Mouse (Mus musculus): Measurements from ENCODE around the gene Rbm33. TPM values are rescaled to one million over a fixed set of nuclear protein-coding genes. Genes with fewer than 3 reads are reported as not detected.

Gene Rbm33
- polyA plus RNA-seq, 1 experiment from 2014 or later, result 25.3 TPM

GRCm38 (mm10) chr5:28299346-28299745, 17.6 kb upstream of the Rbm33 start:
- 83% methylated on average over 6 of the region's 6 CpGs for WGBS
- ATAC-seq (ENCODE audit: low FRiP score, low read depth), result no peak

GRCm38 (mm10) chr5:28302671-28303070, 14.2 kb upstream of the Rbm33 start:
- no peaks in the 10 kb centered on the region for H3K36me3 ChIP-seq
- ATAC-seq (ENCODE audit: low FRiP score, low read depth), result no peak
- H3K4me3 ChIP-seq, result no peak overlapping the region
- H3K9ac ChIP-seq (replicated peaks), result no peak overlapping the region
- no peaks in the 10 kb centered on the region for H3K9me3 ChIP-seq
- H3K4me2 ChIP-seq (replicated peaks), result no peak overlapping the region
- WGBS, result 81% methylated on average over 1 of the region's 1 CpGs
- H3K4me1 ChIP-seq, result no peaks in the 10 kb centered on the region
- H3K27ac ChIP-seq (replicated peaks), result no peak overlapping the region
- no peaks in the 10 kb centered on the region; the same call in 1 of the 2 replicates for H3K27me3 ChIP-seq

More at GRCm38 (mm10) chr5:28299346-28299745, 17.6 kb upstream of the Rbm33 start:
- Histone ChIP-seq H3K27ac (replicated peaks) (no peak overlapping the region), H3K9ac (replicated peaks) (no peak overlapping the region), H3K4me1 (no peaks in the 10 kb centered on the region), H3K4me2 (replicated peaks) (no peak overlapping the region), H3K9me3 (no peaks in the 10 kb centered on the region), H3K27me3 (no peaks in the 10 kb centered on the region), H3K4me3 (no peak overlapping the region), H3K36me3 (no peaks in the 10 kb centered on the region)

GRCm38 (mm10) chr5:28304551-28304950, 12.4 kb upstream of the Rbm33 start:
- Histone ChIP-seq H3K36me3 (no peaks in the 10 kb centered on the region), H3K9me3 (no peaks in the 10 kb centered on the region), H3K4me1 (no peaks in the 10 kb centered on the region), H3K4me2 (replicated peaks) (no peak overlapping the region), H3K27ac (replicated peaks) (no peak overlapping the region), H3K9ac (replicated peaks) (no peak overlapping the region), H3K27me3 (no peaks in the 10 kb centered on the region; the same call in 1 of the 2 replicates), H3K4me3 (no peak overlapping the region)
- no peak for ATAC-seq (ENCODE audit: low FRiP score, low read depth)

- no peak overlapping the region for H3K27ac ChIP-seq (replicated peaks)
- WGBS, result 83% methylated on average over 8 of the region's 8 CpGs
- no peak overlapping the region for H3K9ac ChIP-seq (replicated peaks)
- no peak for ATAC-seq (ENCODE audit: low FRiP score, low read depth)
- H3K36me3 ChIP-seq, result no peaks in the 10 kb centered on the region
- H3K4me3 ChIP-seq, result no peak overlapping the region
- peaks cover 18% of the 10 kb centered on the region for H3K4me1 ChIP-seq
- H3K27me3 ChIP-seq, result no peaks in the 10 kb centered on the region
- no peaks in the 10 kb centered on the region for H3K9me3 ChIP-seq
- no peak overlapping the region for H3K4me2 ChIP-seq (replicated peaks)
Observed at GRCm38 (mm10) chr5:28315526-28315925, 1.4 kb upstream of the Rbm33 start.

GRCm38 (mm10) chr5:28316151-28316721, 685 bp upstream of the Rbm33 start:
- Histone ChIP-seq H3K4me3 (peak overlapping the region; percentile 99), H3K27ac (replicated peaks) (peak overlapping the region; percentile 100), H3K4me2 (replicated peaks) (peak overlapping the region; percentile 66), H3K36me3 (no peaks in the 10 kb centered on the region), H3K9me3 (no peaks in the 10 kb centered on the region), H3K4me1 (peaks cover 21% of the 10 kb centered on the region), H3K9ac (replicated peaks) (peak overlapping the region; percentile 100), H3K27me3 (no peaks in the 10 kb centered on the region)
- ATAC-seq (ENCODE audit: low FRiP score, low read depth), result no peak
- WGBS, result under 1% methylated on average over 14 of the region's 14 CpGs

- no peaks in the 10 kb centered on the region for H3K36me3 ChIP-seq
- peak; percentile 78 for ATAC-seq (ENCODE audit: low FRiP score, low read depth)
- peak overlapping the region; percentile 100 for H3K9ac ChIP-seq (replicated peaks)
- peak overlapping the region; percentile 99 for H3K4me3 ChIP-seq
- no peaks in the 10 kb centered on the region for H3K27me3 ChIP-seq
- peak overlapping the region; percentile 100 for H3K27ac ChIP-seq (replicated peaks)
- no peaks in the 10 kb centered on the region for H3K9me3 ChIP-seq
- H3K4me1 ChIP-seq, result peaks cover 21% of the 10 kb centered on the region
- H3K4me2 ChIP-seq (replicated peaks), result peak overlapping the region; percentile 66
- under 1% methylated on average over 54 of the region's 62 CpGs for WGBS
Observed at GRCm38 (mm10) chr5:28317253-28317916, 464 bp downstream of the Rbm33 start.

GRCm38 (mm10) chr5:28317917-28318267, 971 bp downstream of the Rbm33 start:
- Histone ChIP-seq H3K4me1 (peaks cover 21% of the 10 kb centered on the region), H3K27ac (replicated peaks) (no peak overlapping the region), H3K9me3 (no peaks in the 10 kb centered on the region), H3K36me3 (no peaks in the 10 kb centered on the region), H3K27me3 (no peaks in the 10 kb centered on the region), H3K4me3 (peak overlapping the region; percentile 99), H3K4me2 (replicated peaks) (peak overlapping the region; percentile 66), H3K9ac (replicated peaks) (peak overlapping the region; percentile 100)
- no peak for ATAC-seq (ENCODE audit: low FRiP score, low read depth)
- WGBS, result 11% methylated on average over 3 of the region's 3 CpGs

GRCm38 (mm10) chr5:28318671-28319070, 1.8 kb downstream of the Rbm33 start:
- H3K9ac ChIP-seq (replicated peaks), result peak overlapping the region; percentile 52
- 65% methylated on average over 2 of the region's 2 CpGs for WGBS
- H3K27me3 ChIP-seq, result no peaks in the 10 kb centered on the region

GRCm38 (mm10) chr5:28321769-28322168, 4.8 kb downstream of the Rbm33 start:
- 92% methylated on average over 1 of the region's 1 CpGs for WGBS
- H3K4me1 ChIP-seq, result peaks cover 25% of the 10 kb centered on the region
- H3K27me3 ChIP-seq, result no peaks in the 10 kb centered on the region
- no peak for ATAC-seq (ENCODE audit: low FRiP score, low read depth)
- no peak overlapping the region for H3K9ac ChIP-seq (replicated peaks)
- H3K4me3 ChIP-seq, result no peak overlapping the region
- no peaks in the 10 kb centered on the region for H3K36me3 ChIP-seq
- H3K9me3 ChIP-seq, result no peaks in the 10 kb centered on the region
- H3K27ac ChIP-seq (replicated peaks), result no peak overlapping the region
- H3K4me2 ChIP-seq (replicated peaks), result no peak overlapping the region

More at GRCm38 (mm10) chr5:28318671-28319070, 1.8 kb downstream of the Rbm33 start:
- peaks cover 21% of the 10 kb centered on the region for H3K4me1 ChIP-seq
- peak overlapping the region; percentile 99 for H3K4me3 ChIP-seq
- H3K36me3 ChIP-seq, result no peaks in the 10 kb centered on the region
- H3K27ac ChIP-seq (replicated peaks), result no peak overlapping the region
- H3K9me3 ChIP-seq, result no peaks in the 10 kb centered on the region
- no peak for ATAC-seq (ENCODE audit: low FRiP score, low read depth)
- H3K4me2 ChIP-seq (replicated peaks), result peak overlapping the region; percentile 66

GRCm38 (mm10) chr5:28322189-28322588, 5.3 kb downstream of the Rbm33 start:
- Histone ChIP-seq H3K27ac (replicated peaks) (no peak overlapping the region), H3K9me3 (no peaks in the 10 kb centered on the region), H3K4me2 (replicated peaks) (no peak overlapping the region), H3K27me3 (no peaks in the 10 kb centered on the region), H3K4me1 (peaks cover 25% of the 10 kb centered on the region), H3K36me3 (no peaks in the 10 kb centered on the region), H3K9ac (replicated peaks) (no peak overlapping the region), H3K4me3 (no peak overlapping the region)
- no peak for ATAC-seq (ENCODE audit: low FRiP score, low read depth)
- 96% methylated on average over 3 of the region's 3 CpGs for WGBS

GRCm38 (mm10) chr5:28323822-28324221, 6.9 kb downstream of the Rbm33 start:
- H3K9ac ChIP-seq (replicated peaks), result no peak overlapping the region
- H3K4me1 ChIP-seq, result peaks cover 21% of the 10 kb centered on the region
- no peak overlapping the region for H3K4me2 ChIP-seq (replicated peaks)
- H3K27ac ChIP-seq (replicated peaks), result no peak overlapping the region
- no peak for ATAC-seq (ENCODE audit: low FRiP score, low read depth)
- no peak overlapping the region for H3K4me3 ChIP-seq
- H3K9me3 ChIP-seq, result no peaks in the 10 kb centered on the region
- WGBS, result 90% methylated on average over 2 of the region's 2 CpGs
- H3K27me3 ChIP-seq, result no peaks in the 10 kb centered on the region
- H3K36me3 ChIP-seq, result no peaks in the 10 kb centered on the region

GRCm38 (mm10) chr5:28324457-28324856, 7.5 kb downstream of the Rbm33 start:
- H3K27me3 ChIP-seq, result no peaks in the 10 kb centered on the region

More at GRCm38 (mm10) chr5:28324457-28324856, 7.5 kb downstream of the Rbm33 start:
- no peak overlapping the region for H3K27ac ChIP-seq (replicated peaks)
- H3K9ac ChIP-seq (replicated peaks), result no peak overlapping the region
- H3K4me1 ChIP-seq, result peaks cover 14% of the 10 kb centered on the region
- H3K4me2 ChIP-seq (replicated peaks), result no peak overlapping the region
- no peaks in the 10 kb centered on the region for H3K36me3 ChIP-seq
- H3K9me3 ChIP-seq, result no peaks in the 10 kb centered on the region
- ATAC-seq (ENCODE audit: low FRiP score, low read depth), result no peak
- no peak overlapping the region for H3K4me3 ChIP-seq
- WGBS, result 94% methylated on average over 1 of the region's 1 CpGs
